In the genomic region with DNA sequence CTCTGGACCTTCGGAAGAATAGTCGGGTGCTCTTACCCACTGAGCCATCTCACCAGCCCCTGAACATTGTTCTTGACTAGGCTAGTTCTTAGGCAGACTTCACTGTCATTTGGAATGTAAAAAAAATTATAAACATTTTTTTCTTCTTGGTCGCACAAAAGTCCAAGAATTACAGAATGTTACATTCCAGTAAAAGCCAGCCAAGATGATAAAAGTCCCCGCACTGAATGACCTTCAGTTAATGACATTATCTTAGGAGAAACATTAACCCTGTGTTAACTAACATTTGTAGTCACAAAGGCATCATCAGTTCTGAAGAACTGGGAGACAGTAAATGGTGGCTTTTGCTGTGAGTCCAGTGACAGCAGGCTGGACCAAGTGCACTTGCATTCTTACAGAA, we compare ENCODE assay signal across 24 mouse cellular contexts. TPM values are rescaled to one million over a fixed set of nuclear protein-coding genes. Genes with fewer than 3 reads are reported as not detected.
"Had no signal": no experiment of that assay in that cellular context is flagged by ENCODE, and none has a peak within 500 bp of the region (broad histone marks: within the 10 kb centered on the region; RNA-seq: fewer than 3 reads in every experiment).

No protein-coding gene starts in this region.

- H3K27me3 ChIP-seq: heart, embryonic 12.5 days; hindbrain, embryonic 12.5 days; intestine, embryonic 15.5 days; limb, embryonic 12.5 days; liver, embryonic 13.5 days had no signal

- H3K4me3 ChIP-seq: gastrocnemius, adult 2 months; heart, embryonic 10.5 days; heart, embryonic 12.5 days; hindbrain, embryonic 10.5 days; hindbrain, embryonic 12.5 days; intestine, embryonic 15.5 days; layer of hippocampus, adult 2 months; left cerebral cortex, adult 2 months; limb, embryonic 10.5 days; limb, embryonic 12.5 days; liver, embryonic 13.5 days had no signal

- H3K9me3 ChIP-seq: heart, embryonic 10.5 days; heart, embryonic 12.5 days; hindbrain, embryonic 10.5 days; hindbrain, embryonic 12.5 days; intestine, embryonic 15.5 days; limb, embryonic 10.5 days; limb, embryonic 12.5 days; liver, embryonic 13.5 days had no signal

- H3K4me1 ChIP-seq: heart, embryonic 12.5 days; hindbrain, embryonic 10.5 days; hindbrain, embryonic 12.5 days; intestine, embryonic 15.5 days; limb, embryonic 10.5 days; limb, embryonic 12.5 days had no signal

- DNase-seq: gastrocnemius, adult 2 months; gastrocnemius, postnatal 10 days; gastrocnemius, postnatal 25 days; heart, adult 18-20 months; heart, postnatal 10 days; heart, postnatal 4 days; kidney, adult 18-20 months; kidney, postnatal 10 days; liver; liver, embryonic 13.5 days had no signal

- H3K9ac ChIP-seq: heart, embryonic 12.5 days; hindbrain, embryonic 12.5 days; hindbrain, embryonic 14.5 days; intestine, embryonic 15.5 days; limb, embryonic 12.5 days; liver, embryonic 13.5 days had no signal

- H3K4me2 ChIP-seq: heart, embryonic 12.5 days; hindbrain, embryonic 12.5 days; hindbrain, embryonic 14.5 days; intestine, embryonic 15.5 days; limb, embryonic 12.5 days; liver, embryonic 11.5 days; liver, embryonic 13.5 days had no signal

- H3K36me3 ChIP-seq: intestine, embryonic 15.5 days; liver, embryonic 13.5 days had no signal

- H3K27ac ChIP-seq: gastrocnemius, adult 2 months; heart, embryonic 10.5 days; hindbrain, embryonic 10.5 days; hindbrain, embryonic 12.5 days; hindbrain, embryonic 14.5 days; intestine, embryonic 15.5 days; layer of hippocampus, adult 2 months; left cerebral cortex, adult 2 months; limb, embryonic 10.5 days; limb, embryonic 12.5 days; liver, embryonic 13.5 days had no signal

- ATAC-seq: hindbrain, embryonic 16.5 days; inflammation-experienced regulatory T-cells, adult 6 months; intestine, embryonic 15.5 days; intestine, postnatal 0 days had no signal

RNA-seq across cellular contexts. Expression of a gene that starts 48.1 kb away (rescaled TPM):
- polyA plus RNA-seq: inflammation-experienced regulatory T-cells, adult 6 months had no signal
